Mouse (Mus musculus) intestine, embryonic 15.5 days (tissue): ENCODE measurements around the gene Pnkd. TPM values are rescaled to one million over a fixed set of nuclear protein-coding genes. Genes with fewer than 3 reads are reported as not detected.

Source experiments
- ATAC-seq: fragments of 200-750 bp; cut with Nextera tagmentation; 2 replicates; pipeline ENCODE4 v1.8.0; 2017; ENCODE audit warnings: moderate TSS enrichment, moderate library complexity
- H3K27ac ChIP-seq: fragments of 300-500 bp; sonication (generic); 2 replicates; pipeline ENCODE4 v1.5.1; 2015; ENCODE audit warnings: mild to moderate bottlenecking, inconsistent platforms
- H3K27me3 ChIP-seq: fragments of 300-500 bp; sonication (generic); replicated peaks from 2 replicates; pipeline ENCODE4 v1.6.1; 2015; ENCODE audit warnings: inconsistent platforms
- H3K36me3 ChIP-seq: fragments of 300-500 bp; sonication (generic); 2 replicates; pipeline ENCODE4 v1.6.1; 2015; ENCODE audit warnings: inconsistent platforms
- H3K4me1 ChIP-seq: fragments of 300-500 bp; sonication (generic); replicated peaks from 2 replicates; pipeline ENCODE4 v1.6.1; 2015; ENCODE audit warnings: inconsistent platforms
- H3K4me2 ChIP-seq: fragments of 300-500 bp; sonication (generic); replicated peaks from 2 replicates; pipeline ENCODE4 v1.6.1; 2015; ENCODE audit warnings: mild to moderate bottlenecking, inconsistent platforms
- H3K4me3 ChIP-seq: fragments of 300-500 bp; sonication (generic); replicated peaks from 2 replicates; pipeline ENCODE4 v1.5.1; 2015; ENCODE audit warnings: inconsistent platforms
- H3K9ac ChIP-seq: fragments of 300-500 bp; sonication (generic); 2 replicates; pipeline ENCODE4 v1.6.1; 2015; ENCODE audit warnings: inconsistent platforms
- H3K9me3 ChIP-seq: fragments of 300-500 bp; sonication (generic); 2 replicates; pipeline ENCODE4 v1.6.1; 2016; ENCODE audit warnings: inconsistent platforms
- WGBS: fragments of 180-500 bp; shearing (Covaris S2); methylation state at CpG from one replicate; pipeline ENCODE4 v1.1.7; 2015; 5-methylcytosine and 5-hydroxymethylcytosine counted together
- polyA plus RNA-seq: library from polyadenylated mRNA; unstranded; fragments of >200 nt; fragmentation: Nextera tagmentation; extraction: Ambion mirVana; gene quantifications from 2 replicates; pipeline ENCODE4 v1.2.1, GENCODE M21; 2015

Gene Pnkd
- polyA plus RNA-seq, 1 experiment from 2014 or later = 120 TPM

- Histone ChIP-seq H3K9ac (no peak overlapping the region), H3K27ac (peak overlapping the region; percentile 84), H3K36me3 (peaks cover 20% of the 10 kb centered on the region; the same call in 1 of the 2 replicates), H3K4me2 (peak overlapping the region; percentile 31), H3K9me3 (no peaks in the 10 kb centered on the region), H3K27me3 (no peaks in the 10 kb centered on the region), H3K4me1 (peaks cover 11% of the 10 kb centered on the region), H3K4me3 (no peak overlapping the region)
- ATAC-seq = peak; percentile 92
- WGBS = 52% methylated on average over 5 of the region's 5 CpGs
These were observed 35.3 kb upstream of the Pnkd start for GRCm38 (mm10) chr1:74249331-74249980.

- peak overlapping the region; percentile 84; the same call in 1 of the 2 replicates for H3K27ac ChIP-seq
- peaks cover 20% of the 10 kb centered on the region; the same call in 1 of the 2 replicates for H3K36me3 ChIP-seq
- H3K4me2 ChIP-seq = no peak overlapping the region
- H3K4me3 ChIP-seq = no peak overlapping the region
- H3K9me3 ChIP-seq = no peaks in the 10 kb centered on the region
- H3K9ac ChIP-seq = no peak overlapping the region
- no peaks in the 10 kb centered on the region for H3K27me3 ChIP-seq
- 78% methylated on average over 4 of the region's 4 CpGs for WGBS
- no peak for ATAC-seq
- peaks cover 9% of the 10 kb centered on the region for H3K4me1 ChIP-seq
These were observed 34.6 kb upstream of the Pnkd start for GRCm38 (mm10) chr1:74250096-74250495.

GRCm38 (mm10) chr1:74255704-74256345, 28.9 kb upstream of the Pnkd start:
- H3K4me1 ChIP-seq = no peaks in the 10 kb centered on the region
- no peak overlapping the region for H3K4me3 ChIP-seq
- no peaks in the 10 kb centered on the region for H3K9me3 ChIP-seq
- H3K36me3 ChIP-seq = peaks cover 32% of the 10 kb centered on the region
- 80% methylated on average over 8 of the region's 8 CpGs for WGBS
- H3K27me3 ChIP-seq = no peaks in the 10 kb centered on the region
- H3K27ac ChIP-seq = peak overlapping the region; percentile 37; the same call in 1 of the 2 replicates
- H3K9ac ChIP-seq = no peak overlapping the region
- peak; percentile 77 for ATAC-seq
- H3K4me2 ChIP-seq = no peak overlapping the region

GRCm38 (mm10) chr1:74256782-74257181, 27.9 kb upstream of the Pnkd start:
- H3K27ac ChIP-seq = no peak overlapping the region
- peaks cover 30% of the 10 kb centered on the region for H3K36me3 ChIP-seq
- no peaks in the 10 kb centered on the region for H3K27me3 ChIP-seq
- no peak overlapping the region for H3K4me2 ChIP-seq
- no peak overlapping the region for H3K4me3 ChIP-seq
- no peaks in the 10 kb centered on the region for H3K4me1 ChIP-seq
- no peaks in the 10 kb centered on the region for H3K9me3 ChIP-seq
- WGBS = 86% methylated on average over 4 of the region's 4 CpGs
- no peak for ATAC-seq
- no peak overlapping the region for H3K9ac ChIP-seq

GRCm38 (mm10) chr1:74262510-74262909, 22.2 kb upstream of the Pnkd start:
- Histone ChIP-seq H3K4me2 (no peak overlapping the region), H3K9ac (no peak overlapping the region), H3K36me3 (peaks cover 65% of the 10 kb centered on the region), H3K27me3 (no peaks in the 10 kb centered on the region), H3K4me1 (no peaks in the 10 kb centered on the region), H3K9me3 (no peaks in the 10 kb centered on the region), H3K27ac (no peak overlapping the region), H3K4me3 (no peak overlapping the region)
- WGBS = 90% methylated on average over 6 of the region's 6 CpGs
- ATAC-seq = no peak

- no peaks in the 10 kb centered on the region for H3K9me3 ChIP-seq
- peaks cover 51% of the 10 kb centered on the region for H3K36me3 ChIP-seq
- H3K4me2 ChIP-seq = no peak overlapping the region
- no peak overlapping the region for H3K27ac ChIP-seq
- ATAC-seq = no peak
- H3K4me3 ChIP-seq = no peak overlapping the region
- no peak overlapping the region for H3K9ac ChIP-seq
- peaks cover 6% of the 10 kb centered on the region; the same call in 1 of the 2 replicates for H3K4me1 ChIP-seq
- 83% methylated on average over 8 of the region's 8 CpGs for whole genome bisulfite sequencing
- no peaks in the 10 kb centered on the region for H3K27me3 ChIP-seq
These were observed 16.0 kb upstream of the Pnkd start for GRCm38 (mm10) chr1:74268750-74269149.

GRCm38 (mm10) chr1:74271659-74272058, 13.1 kb upstream of the Pnkd start:
- Histone ChIP-seq H3K4me1 (peaks cover 20% of the 10 kb centered on the region), H3K27me3 (no peaks in the 10 kb centered on the region), H3K9me3 (no peaks in the 10 kb centered on the region), H3K36me3 (peaks cover 22% of the 10 kb centered on the region), H3K9ac (no peak overlapping the region), H3K4me2 (no peak overlapping the region), H3K4me3 (no peak overlapping the region), H3K27ac (0 out of 2 replicates have a peak overlapping the region, but pooled peaks have one; percentile 34)
- no peak for ATAC-seq
- WGBS = 36% methylated on average over 4 of the region's 4 CpGs

GRCm38 (mm10) chr1:74275015-74275414, 9.7 kb upstream of the Pnkd start:
- Histone ChIP-seq H3K9ac (no peak overlapping the region), H3K9me3 (no peaks in the 10 kb centered on the region), H3K4me1 (peaks cover 34% of the 10 kb centered on the region), H3K4me3 (no peak overlapping the region), H3K27me3 (no peaks in the 10 kb centered on the region), H3K36me3 (0 out of 2 replicates have a peak, but pooled peaks cover 3% of the 10 kb centered on the region), H3K4me2 (peak overlapping the region; percentile 34), H3K27ac (peak overlapping the region; percentile 83)
- 19% methylated on average over 9 of the region's 9 CpGs for WGBS
- ATAC-seq = peak; percentile 72

- H3K9me3 ChIP-seq = no peaks in the 10 kb centered on the region
- ATAC-seq = no peak
- H3K4me1 ChIP-seq = peaks cover 48% of the 10 kb centered on the region
- H3K27me3 ChIP-seq = no peaks in the 10 kb centered on the region
- no peak overlapping the region for H3K4me3 ChIP-seq
- H3K9ac ChIP-seq = no peak overlapping the region
- peak overlapping the region; percentile 41 for H3K4me2 ChIP-seq
- no peak overlapping the region for H3K27ac ChIP-seq
- 44% methylated on average over 6 of the region's 6 CpGs for WGBS
- peaks cover 23% of the 10 kb centered on the region; the same call in 1 of the 2 replicates for H3K36me3 ChIP-seq
These were observed 7.7 kb upstream of the Pnkd start for GRCm38 (mm10) chr1:74277041-74277440.

GRCm38 (mm10) chr1:74277883-74278537, 6.7 kb upstream of the Pnkd start:
- WGBS = 35% methylated on average over 8 of the region's 8 CpGs

GRCm38 (mm10) chr1:74278538-74278937, 6.2 kb upstream of the Pnkd start, which contains the start of gene Gpbar1:
Gene Gpbar1 (plus strand): TSS chr1:74278550.
- WGBS = 87% methylated on average over 10 of the region's 10 CpGs
- 0 out of 2 replicates have a peak within 1 kb of the TSS, but pooled peaks have one; percentile 11 for H3K27ac ChIP-seq
- H3K27me3 ChIP-seq = no peaks in the 10 kb centered on the region
- ATAC-seq = no peak
- peaks cover 51% of the 10 kb centered on the region for H3K4me1 ChIP-seq
- no peaks in the 10 kb centered on the region for H3K9me3 ChIP-seq
- no peak within 1 kb of the TSS for H3K4me3 ChIP-seq
- peak within 1 kb of the TSS; percentile 41 for H3K4me2 ChIP-seq
- peaks cover 34% of the 10 kb centered on the region for H3K36me3 ChIP-seq
- no peak within 1 kb of the TSS; the same call in 1 of the 2 replicates for H3K9ac ChIP-seq

More at GRCm38 (mm10) chr1:74277883-74278537, 6.7 kb upstream of the Pnkd start:
- Histone ChIP-seq H3K27me3 (no peaks in the 10 kb centered on the region), H3K27ac (0 out of 2 replicates have a peak overlapping the region, but pooled peaks have one; percentile 11), H3K9ac (no peak overlapping the region; the same call in 1 of the 2 replicates), H3K9me3 (no peaks in the 10 kb centered on the region), H3K36me3 (peaks cover 31% of the 10 kb centered on the region), H3K4me3 (no peak overlapping the region), H3K4me2 (peak overlapping the region; percentile 41), H3K4me1 (peaks cover 50% of the 10 kb centered on the region)
- ATAC-seq = no peak

GRCm38 (mm10) chr1:74278988-74279387, 5.7 kb upstream of the Pnkd start:
- Histone ChIP-seq H3K9ac (no peak overlapping the region), H3K9me3 (no peaks in the 10 kb centered on the region), H3K36me3 (peaks cover 34% of the 10 kb centered on the region), H3K4me1 (peaks cover 54% of the 10 kb centered on the region), H3K27ac (no peak overlapping the region), H3K27me3 (no peaks in the 10 kb centered on the region), H3K4me3 (no peak overlapping the region), H3K4me2 (no peak overlapping the region)
- ATAC-seq = no peak
- 83% methylated on average over 11 of the region's 11 CpGs for WGBS
